Mouse (Mus musculus) testis, adult 2 months (tissue): ENCODE measurements around the gene Zc3h14. TPM values are rescaled to one million over a fixed set of nuclear protein-coding genes. Genes with fewer than 3 reads are reported as not detected.

Experiments used
- H3K27ac ChIP-seq: fragments of 200-500 bp; 2 replicates; pipeline ENCODE4 v1.5.1; 2012; ENCODE audit warnings: low read depth, low read length; ENCODE audit not compliant: control insufficient read depth, insufficient read depth
- H3K27me3 ChIP-seq: fragments of 200-500 bp; 2 replicates; pipeline ENCODE4 v1.6.1; 2012; ENCODE audit warnings: mild to moderate bottlenecking, low read length, moderate library complexity; ENCODE audit not compliant: control insufficient read depth, insufficient read depth
- H3K36me3 ChIP-seq: fragments of 200-500 bp; 2 replicates; pipeline ENCODE4 v1.6.1; 2012; ENCODE audit warnings: mild to moderate bottlenecking, low read length; ENCODE audit not compliant: control insufficient read depth, insufficient read depth
- H3K4me1 ChIP-seq: fragments of 200-500 bp; 2 replicates; pipeline ENCODE4 v1.6.1; 2012; ENCODE audit warnings: low read length; ENCODE audit not compliant: control insufficient read depth, insufficient read depth
- H3K4me3 ChIP-seq: fragments of 200-500 bp; 2 replicates; pipeline ENCODE4 v1.5.1; 2012; ENCODE audit warnings: low read depth, mild to moderate bottlenecking, low read length, moderate library complexity, mixed read lengths; ENCODE audit not compliant: control insufficient read depth
- CTCF ChIP-seq: fragments of 200-500 bp; IDR thresholded peaks from 2 replicates; pipeline ENCODE4 v1.5.1; 2012; ENCODE audit warnings: low read depth, mild to moderate bottlenecking, inconsistent platforms, low read length, moderate library complexity; ENCODE audit not compliant: control insufficient read depth, insufficient read depth, insufficient replicate concordance
- POLR2A ChIP-seq: fragments of 200-500 bp; IDR thresholded peaks from 2 replicates; pipeline ENCODE4 v1.6.1; 2012; ENCODE audit warnings: low read depth, mild to moderate bottlenecking, inconsistent platforms, low read length, moderate library complexity; ENCODE audit not compliant: control insufficient read depth
- polyA plus RNA-seq: library from polyadenylated mRNA; depleted of rRNA; stranded (reverse); fragments of >200 nt; gene quantifications from 2 replicates; pipeline ENCODE4 v1.2.3, GENCODE M21; 2012

Gene Zc3h14
- polyA plus RNA-seq, 1 experiment, result 309 TPM

DNA sequence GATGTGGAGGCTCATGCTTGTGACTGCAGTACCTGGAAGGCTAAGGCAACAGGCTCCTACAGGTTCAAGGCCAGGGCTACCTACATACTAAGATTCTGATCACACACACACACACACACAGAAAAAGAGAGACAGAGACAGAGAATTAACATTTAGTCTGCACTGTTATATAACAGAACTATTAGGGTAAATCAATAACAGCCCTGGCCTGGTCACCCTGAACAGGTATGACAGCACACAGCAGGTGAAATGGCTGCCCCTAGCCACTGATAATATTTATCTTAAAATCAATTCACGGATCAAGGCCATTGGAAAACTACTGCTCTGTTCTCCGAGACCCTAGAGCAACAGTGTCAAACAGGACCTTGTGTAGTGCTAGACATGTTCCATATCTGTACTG, 30.6 kb upstream of the Zc3h14 start:
- H3K27me3 ChIP-seq, result no peaks in the 10 kb centered on the region
- TF ChIP-seq CTCF (no peak), POLR2A (no peak)
- no peak overlapping the region for H3K27ac ChIP-seq
- H3K36me3 ChIP-seq, result no peaks in the 10 kb centered on the region; the same call in 1 of the 2 replicates
- no peaks in the 10 kb centered on the region; the same call in 1 of the 2 replicates for H3K4me1 ChIP-seq
- H3K4me3 ChIP-seq, result no peak overlapping the region

DNA sequence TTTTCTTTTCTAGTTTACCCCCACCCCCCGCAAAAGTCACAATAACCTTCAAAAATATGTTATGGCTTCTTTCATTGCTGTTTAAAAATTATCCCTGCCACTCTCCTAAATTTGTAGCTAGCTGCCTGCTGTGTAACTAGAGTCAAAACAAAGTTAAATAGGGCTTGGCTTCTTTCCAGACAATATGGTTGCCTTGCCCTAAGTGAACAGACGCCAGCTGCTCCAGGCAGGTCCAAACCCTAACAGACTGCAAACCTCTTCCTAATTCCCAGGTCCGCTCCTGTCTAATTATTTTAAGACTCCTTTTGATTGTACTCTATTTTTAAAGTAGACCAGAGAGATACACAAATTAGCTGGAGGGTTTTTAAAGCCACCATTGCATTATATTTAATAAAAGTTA, 26.1 kb upstream of the Zc3h14 start:
- H3K36me3 ChIP-seq, result no peaks in the 10 kb centered on the region
- no peak overlapping the region for H3K4me3 ChIP-seq
- H3K4me1 ChIP-seq, result no peaks in the 10 kb centered on the region
- H3K27me3 ChIP-seq, result no peaks in the 10 kb centered on the region
- no peak overlapping the region for H3K27ac ChIP-seq
- TF ChIP-seq POLR2A (no peak), CTCF (no peak)

DNA sequence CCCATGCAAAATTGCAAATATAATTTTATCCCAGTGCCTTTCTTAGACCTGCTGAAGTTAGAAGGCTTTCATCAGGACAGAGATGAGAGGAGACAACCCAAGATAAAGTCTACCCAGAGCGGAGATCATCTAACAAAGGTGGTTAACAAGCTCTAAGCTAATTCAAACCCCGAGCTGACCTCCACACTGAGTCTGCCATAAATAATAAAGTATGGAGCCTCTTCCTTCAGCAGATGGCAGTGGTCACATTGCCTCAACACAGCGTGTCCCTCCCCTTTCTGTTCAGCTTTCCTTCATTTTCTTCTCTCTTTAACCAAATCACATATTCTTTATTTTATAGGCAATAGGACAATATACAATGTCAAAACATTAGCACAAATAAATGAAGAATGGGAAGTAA, 25.7 kb upstream of the Zc3h14 start:
- Histone ChIP-seq H3K27ac (no peak overlapping the region), H3K4me3 (no peak overlapping the region), H3K4me1 (no peaks in the 10 kb centered on the region), H3K36me3 (no peaks in the 10 kb centered on the region), H3K27me3 (no peaks in the 10 kb centered on the region)
- no peak for TF ChIP-seq CTCF
- TF ChIP-seq POLR2A, result no peak

DNA sequence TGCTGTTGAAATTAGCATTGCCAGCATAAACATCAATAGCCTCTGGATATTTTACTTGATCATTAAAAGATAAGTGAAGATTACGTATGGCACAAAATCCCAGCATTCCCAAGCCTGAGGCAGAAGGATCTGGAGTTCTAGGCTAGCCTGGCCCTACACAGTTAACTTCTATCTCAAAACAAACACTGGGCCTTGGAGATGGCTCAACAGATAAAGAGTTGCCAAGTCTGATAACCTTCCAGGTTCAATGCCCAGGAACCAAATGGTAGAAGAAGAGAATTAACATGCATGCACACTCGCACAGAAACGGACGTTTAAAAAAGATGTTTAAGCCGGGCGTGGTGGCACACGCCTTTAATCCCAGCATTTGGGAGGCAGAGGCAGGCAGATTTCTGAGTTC, 22.5 kb upstream of the Zc3h14 start:
- H3K27ac ChIP-seq, result no peak overlapping the region
- H3K36me3 ChIP-seq, result no peaks in the 10 kb centered on the region; the same call in 1 of the 2 replicates
- H3K4me1 ChIP-seq, result no peaks in the 10 kb centered on the region
- no peak for TF ChIP-seq CTCF
- no peak for TF ChIP-seq POLR2A
- H3K27me3 ChIP-seq, result no peaks in the 10 kb centered on the region
- H3K4me3 ChIP-seq, result no peak overlapping the region

DNA sequence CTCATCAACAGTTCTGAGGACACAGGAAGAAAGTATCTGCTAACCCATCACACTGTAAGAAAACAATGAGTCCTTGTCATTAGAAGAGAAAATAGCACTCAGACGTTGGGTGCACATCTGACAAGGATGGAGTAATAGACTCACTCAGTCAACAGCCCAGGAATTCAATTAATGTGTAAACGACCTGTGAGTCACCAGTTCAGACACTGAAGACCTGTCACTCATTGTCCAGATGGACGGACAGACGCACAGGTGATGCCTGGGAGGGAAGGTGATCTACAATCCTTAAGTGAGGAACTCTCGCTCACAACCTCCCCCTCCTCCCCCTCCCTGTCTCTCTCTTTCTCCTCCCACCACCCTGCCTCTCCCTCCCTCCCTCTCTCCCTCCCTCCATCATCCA, 21.8 kb upstream of the Zc3h14 start:
- no peaks in the 10 kb centered on the region for H3K4me1 ChIP-seq
- no peaks in the 10 kb centered on the region; the same call in 1 of the 2 replicates for H3K36me3 ChIP-seq
- no peak overlapping the region for H3K4me3 ChIP-seq
- TF ChIP-seq CTCF, result no peak
- no peak for TF ChIP-seq POLR2A
- H3K27me3 ChIP-seq, result no peaks in the 10 kb centered on the region
- H3K27ac ChIP-seq, result no peak overlapping the region

DNA sequence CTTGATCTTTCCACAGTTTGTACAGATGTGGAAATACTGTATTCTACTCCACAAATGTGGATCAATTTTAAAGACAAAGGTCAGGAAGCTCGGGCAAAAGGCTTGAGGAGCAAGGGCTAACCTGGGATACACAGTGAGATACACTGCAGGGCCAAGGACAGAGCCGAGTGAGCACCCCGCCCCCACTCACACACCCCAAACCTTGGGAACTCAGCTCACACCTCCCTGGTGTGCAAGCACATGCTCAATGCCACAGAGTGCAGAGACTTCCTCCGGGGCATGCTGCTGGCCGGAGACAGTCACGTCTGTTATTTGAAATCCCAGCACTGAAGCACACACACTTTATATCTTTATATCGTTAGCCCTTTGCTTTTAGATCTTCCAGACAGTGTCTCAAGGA, 20.7 kb upstream of the Zc3h14 start:
- no peaks in the 10 kb centered on the region; the same call in 1 of the 2 replicates for H3K4me1 ChIP-seq
- H3K27ac ChIP-seq, result no peak overlapping the region
- TF ChIP-seq CTCF (no peak), POLR2A (no peak)
- H3K4me3 ChIP-seq, result no peak overlapping the region
- no peaks in the 10 kb centered on the region for H3K27me3 ChIP-seq
- H3K36me3 ChIP-seq, result no peaks in the 10 kb centered on the region; the same call in 1 of the 2 replicates

DNA sequence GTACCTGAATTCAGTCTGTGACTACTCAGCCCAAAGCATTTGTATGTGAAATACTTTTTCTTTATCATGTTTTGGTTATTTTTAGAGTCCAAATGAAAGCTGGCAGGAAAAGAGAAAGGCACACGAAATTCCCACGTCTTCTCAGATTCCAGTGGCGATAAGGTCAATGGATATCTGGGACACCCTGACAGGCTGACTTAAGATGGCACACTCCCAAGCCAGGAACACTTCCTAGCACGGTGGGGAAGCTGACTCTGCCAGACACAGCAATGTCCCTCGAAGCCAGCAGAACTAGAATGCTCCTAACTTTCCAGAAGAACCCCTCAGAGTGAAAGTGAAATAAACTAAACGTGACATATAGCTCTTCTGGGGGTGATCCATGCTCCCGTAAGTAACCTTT, 19.6 kb upstream of the Zc3h14 start:
- H3K4me1 ChIP-seq, result no peaks in the 10 kb centered on the region; the same call in 1 of the 2 replicates
- H3K36me3 ChIP-seq, result no peaks in the 10 kb centered on the region; the same call in 1 of the 2 replicates
- H3K27ac ChIP-seq, result no peak overlapping the region
- H3K4me3 ChIP-seq, result no peak overlapping the region
- TF ChIP-seq CTCF, result no peak
- no peak for TF ChIP-seq POLR2A
- no peaks in the 10 kb centered on the region for H3K27me3 ChIP-seq

DNA sequence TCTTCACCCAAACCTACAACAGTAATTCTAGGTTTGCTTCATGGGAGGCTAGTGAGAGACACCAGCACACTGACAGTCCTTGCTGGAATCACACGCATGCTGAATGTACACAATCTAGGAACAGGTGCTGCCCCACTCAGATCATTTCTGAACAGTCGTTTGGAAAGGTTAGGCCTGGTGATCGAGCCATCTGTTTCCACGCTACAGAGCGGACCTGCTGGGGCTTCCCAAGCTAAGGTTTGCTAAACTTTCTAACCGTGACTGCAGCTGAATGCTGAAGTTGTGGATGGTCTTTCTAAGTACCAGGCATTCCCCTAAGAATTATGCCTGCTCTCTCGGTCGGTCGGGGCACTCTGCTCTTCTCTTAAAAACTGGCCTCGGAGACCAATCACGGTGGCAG, 16.1 kb upstream of the Zc3h14 start:
- H3K4me3 ChIP-seq, result no peak overlapping the region
- H3K27ac ChIP-seq, result no peak overlapping the region
- TF ChIP-seq POLR2A (no peak), CTCF (no peak)
- peaks cover 11% of the 10 kb centered on the region for H3K4me1 ChIP-seq
- H3K36me3 ChIP-seq, result no peaks in the 10 kb centered on the region; the same call in 1 of the 2 replicates
- no peaks in the 10 kb centered on the region for H3K27me3 ChIP-seq
